Mouse (Mus musculus): ENCODE data around the gene Arhgef2. TPM values are rescaled to one million over a fixed set of nuclear protein-coding genes. Genes with fewer than 3 reads are reported as not detected.

Arhgef2 gene
- total RNA-seq, 2 experiments from 2014 or later: 42.6 to 51.8 TPM

- intact Hi-C loops (cut with DNase I): no loop called here
- no peak for DNase-seq (ENCODE audit: low spot score)
These were observed 13.6 kb downstream of the Arhgef2 start for GRCm38 (mm10) chr3:88619113-88620097.

GRCm38 (mm10) chr3:88620146-88620991 is 14.6 kb downstream of the Arhgef2 start:
- intact Hi-C loops (cut with DNase I): no loop called here
- DNase-seq (ENCODE audit: low spot score): no peak

DNA sequence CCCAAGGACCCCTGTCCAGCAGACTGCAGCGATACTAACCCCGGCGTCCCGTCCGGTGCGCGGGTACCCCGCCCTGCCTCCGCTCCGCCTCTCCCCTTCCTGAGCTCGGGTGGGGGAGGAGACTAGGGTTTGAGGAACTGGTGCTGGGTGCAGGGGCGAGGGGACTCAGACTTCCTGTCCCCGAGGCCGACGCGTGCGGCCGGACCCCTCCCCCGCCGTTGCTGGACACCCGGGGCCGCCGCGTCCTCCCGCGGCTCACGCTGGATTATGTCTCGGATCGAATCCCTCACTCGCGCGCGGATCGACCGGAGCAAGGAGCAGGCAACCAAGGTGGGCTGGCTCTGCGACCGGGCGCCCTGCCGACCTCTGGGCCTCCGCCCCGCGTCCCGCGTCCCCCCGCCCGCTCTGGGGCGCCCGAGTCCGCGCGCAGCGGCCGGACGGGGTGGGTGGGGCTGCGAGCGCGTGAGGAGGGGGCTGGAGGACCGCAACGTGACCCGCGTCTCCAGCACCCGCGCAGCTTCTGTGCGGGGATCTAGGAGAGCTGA is 15.3 kb downstream of the Arhgef2 start:
- intact Hi-C loops (cut with DNase I): no loop called here
- peak; percentile 85 for DNase-seq (ENCODE audit: low spot score)

DNA sequence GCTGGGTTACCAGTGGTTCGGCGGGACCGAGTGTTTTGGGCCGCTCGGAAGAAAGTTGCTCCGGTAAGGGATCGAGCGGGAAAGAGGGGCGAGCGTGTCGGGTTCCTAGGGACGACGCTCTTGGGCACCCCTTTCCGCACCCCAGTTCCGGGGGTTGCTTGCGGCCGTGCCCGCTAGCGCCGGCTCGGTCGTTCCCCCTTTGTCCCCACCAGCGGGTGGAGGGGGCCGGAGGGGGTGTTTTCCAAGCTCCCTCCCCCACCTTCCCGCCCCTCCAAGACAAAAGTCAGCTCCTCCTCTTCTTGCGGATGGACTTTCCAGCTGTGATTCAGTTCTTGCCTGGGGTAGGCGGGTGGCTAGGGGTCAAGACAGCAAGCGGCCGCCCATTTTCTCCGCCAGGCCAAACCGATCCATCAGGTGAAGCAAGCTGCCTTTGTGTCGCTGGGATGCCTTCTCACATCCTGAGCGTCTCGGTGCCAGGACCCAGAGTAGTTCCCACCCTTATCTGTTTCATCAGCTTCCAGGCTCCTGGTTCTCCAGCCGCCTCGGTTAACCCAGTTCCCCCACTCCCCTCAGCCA is 15.9 kb downstream of the Arhgef2 start:
- intact Hi-C loops (cut with DNase I): no loop called here
- peak; percentile 66 for DNase-seq (ENCODE audit: low spot score)

GRCm38 (mm10) chr3:88622113-88622940 is 16.6 kb downstream of the Arhgef2 start:
- intact Hi-C loops (cut with DNase I): no loop called here
- peak; percentile 58 for DNase-seq (ENCODE audit: low spot score)

GRCm38 (mm10) chr3:88622941-88623345 is 17.2 kb downstream of the Arhgef2 start:
- intact Hi-C loops (cut with DNase I): no loop called here
- no peak for DNase-seq (ENCODE audit: low spot score)

DNA sequence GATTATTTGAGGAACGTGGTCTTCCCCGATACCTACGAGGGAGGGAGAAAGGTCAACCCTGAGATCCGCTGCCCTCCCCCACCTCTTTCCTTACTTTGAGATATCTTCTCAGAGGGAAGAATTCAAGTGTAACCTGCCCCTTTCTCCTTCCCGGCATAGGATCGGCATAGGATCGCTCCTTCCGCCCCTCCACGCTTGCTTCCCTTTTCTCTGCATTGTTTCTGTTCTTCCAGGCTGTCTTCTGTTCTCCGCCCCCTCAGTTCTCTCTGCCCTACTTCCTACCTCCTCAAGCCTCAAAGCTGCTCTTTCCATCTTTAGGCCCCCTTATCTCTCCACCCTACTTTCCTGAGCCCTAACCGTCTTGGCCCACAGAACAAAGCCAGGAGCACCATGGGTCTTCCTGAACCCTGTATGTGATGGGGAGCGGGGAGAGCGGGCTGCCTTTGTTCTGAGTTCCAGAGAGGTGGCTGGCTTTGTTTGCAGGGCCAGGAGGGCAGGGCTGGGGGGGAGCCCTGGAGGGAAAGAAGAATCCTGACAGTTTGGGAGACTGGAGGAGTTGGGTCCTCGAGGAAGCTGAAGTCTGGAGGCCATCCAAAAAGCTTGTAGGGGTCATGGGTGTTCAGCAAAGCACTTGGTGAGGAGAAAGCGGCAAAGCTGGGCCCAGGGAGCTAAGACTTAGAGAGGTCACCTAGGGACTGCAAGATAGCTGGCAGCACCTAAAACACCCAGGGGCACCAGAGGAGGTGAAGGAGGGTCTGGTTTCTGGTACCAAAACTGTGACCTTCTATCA is 17.8 kb downstream of the Arhgef2 start:
- intact Hi-C loops (cut with DNase I): no loop called here

GRCm38 (mm10) chr3:88624324-88624723 is 18.6 kb downstream of the Arhgef2 start:
- no peak for DNase-seq (ENCODE audit: low spot score)
- intact Hi-C loops (cut with DNase I): no loop called here

More for the DNA sequence above, 17.8 kb downstream of the Arhgef2 start:
- DNase-seq (ENCODE audit: low spot score): no peak

GRCm38 (mm10) chr3:88624951-88625350 is 19.2 kb downstream of the Arhgef2 start:
- DNase-seq (ENCODE audit: low spot score): no peak
- intact Hi-C loops (cut with DNase I): no loop called here

DNA sequence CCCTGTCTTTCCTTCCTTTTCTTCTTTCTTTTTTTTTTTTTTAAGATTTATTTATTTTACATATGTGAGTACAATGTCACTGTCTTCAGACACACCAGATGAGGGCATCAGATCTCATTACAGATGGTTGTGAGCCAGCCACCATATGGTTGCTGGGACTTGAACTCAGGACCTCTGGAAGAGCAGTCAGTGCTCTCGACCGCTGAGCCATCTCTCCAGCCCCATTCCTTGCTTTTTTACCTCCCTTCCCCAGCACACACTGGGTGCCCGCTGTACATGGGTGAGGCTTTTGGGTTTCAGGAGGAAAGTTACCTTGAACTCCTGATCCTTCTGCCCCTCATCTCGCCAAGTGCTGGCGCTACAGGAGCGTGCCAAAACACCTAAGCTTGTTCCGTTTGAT is 19.8 kb downstream of the Arhgef2 start:
- DNase-seq (ENCODE audit: low spot score): no peak
- intact Hi-C loops (cut with DNase I): no loop called here

- DNase-seq (ENCODE audit: low spot score): no peak
- intact Hi-C loops (cut with DNase I): no loop called here
These were observed 20.6 kb downstream of the Arhgef2 start for GRCm38 (mm10) chr3:88626316-88626715.

DNA sequence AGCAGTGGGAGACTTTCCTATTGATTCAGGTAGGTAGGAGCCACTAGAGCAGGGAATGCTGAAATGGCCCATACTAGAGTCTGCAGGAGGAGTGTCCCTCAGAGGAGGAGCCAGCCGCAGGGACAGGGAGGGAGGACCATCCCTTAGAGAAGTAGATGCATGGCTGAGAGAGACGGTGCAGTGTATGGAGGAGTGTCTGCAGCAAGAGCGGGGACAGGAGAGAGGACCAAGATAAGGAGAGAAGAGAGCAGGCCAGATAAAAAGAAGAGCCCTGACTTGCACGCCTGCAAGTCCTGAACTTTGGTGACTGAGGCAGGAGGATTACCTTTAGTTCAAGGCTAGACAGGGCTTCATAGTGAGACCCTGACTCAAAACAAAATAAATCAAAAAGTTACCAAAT is 21.3 kb downstream of the Arhgef2 start:
- no peak for DNase-seq (ENCODE audit: low spot score)
- intact Hi-C loops (cut with DNase I): no loop called here

- intact Hi-C loops (cut with DNase I): no loop called here
- no peak for DNase-seq (ENCODE audit: low spot score)
These were observed 21.8 kb downstream of the Arhgef2 start for GRCm38 (mm10) chr3:88627535-88627934.

GRCm38 (mm10) chr3:88628766-88629165 is 23.0 kb downstream of the Arhgef2 start:
- no peak for DNase-seq (ENCODE audit: low spot score)
- intact Hi-C loops (cut with DNase I): no loop called here

- no peak for DNase-seq (ENCODE audit: low spot score)
- intact Hi-C loops (cut with DNase I): no loop called here
These were observed 23.5 kb downstream of the Arhgef2 start for GRCm38 (mm10) chr3:88629244-88629643.

GRCm38 (mm10) chr3:88630018-88630417 is 24.3 kb downstream of the Arhgef2 start:
- intact Hi-C loops (cut with DNase I): no loop called here
- no peak for DNase-seq (ENCODE audit: low spot score)

DNA sequence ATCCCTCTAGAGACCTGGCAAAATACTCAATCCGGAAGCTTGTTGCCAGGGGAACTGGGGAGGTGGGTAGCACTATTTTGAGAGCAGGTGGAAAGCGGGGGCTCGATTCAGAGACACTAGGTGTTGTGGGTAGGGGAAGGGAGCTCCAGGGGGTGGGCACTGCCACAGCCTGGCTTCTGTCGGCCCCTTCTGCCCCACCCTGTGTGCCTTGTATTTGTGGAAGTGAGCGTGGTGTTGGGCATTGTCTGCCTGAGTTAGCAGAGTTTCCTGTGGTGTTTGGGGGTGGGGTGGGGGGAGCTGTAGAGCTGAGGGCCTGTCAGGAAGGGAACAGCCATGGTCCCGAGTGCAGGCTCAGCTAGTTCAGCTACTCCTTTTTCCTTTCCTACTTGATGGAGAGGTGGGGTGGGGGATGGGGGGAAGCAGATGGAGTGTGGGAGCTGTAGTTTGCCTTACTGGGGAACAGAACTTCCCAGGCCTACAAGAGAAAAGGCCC is 25.1 kb downstream of the Arhgef2 start:
- intact Hi-C loops (cut with DNase I): no loop called here
- DNase-seq (ENCODE audit: low spot score): peak; percentile 40

- no peak for DNase-seq (ENCODE audit: low spot score)
- intact Hi-C loops (cut with DNase I): loop anchor here (2.0 kb wide), 1 partner anchor 25 kb away; no protein-coding TSS in a partner anchor
These were observed 26.3 kb downstream of the Arhgef2 start for GRCm38 (mm10) chr3:88631921-88632587.

Data from heart, postnatal 25 days (tissue).